Mouse (Mus musculus) spleen, postnatal 4 days (tissue): Measurements from ENCODE around the gene Ptprc.
A peak's percentile ranks its signal among the peaks of the same experiment; 100 is the strongest.

ENCODE experiments used
- DNase-seq, 2 experiments: peaks; one replicate each; pipeline ENCODE4 v3.0.0; 2022; ENCODE audit warnings: low spot score in 2 of 2

Ptprc gene

GRCm38 (mm10) chr1:138175494-138175893 is at the start of gene Ptprc:
TSS of gene Ptprc (minus strand) at chr1:138175708.
- no peak for DNase-seq

- no peak for DNase-seq
Measured at GRCm38 (mm10) chr1:138214736-138215458, 39.4 kb upstream of the Ptprc start.

DNA sequence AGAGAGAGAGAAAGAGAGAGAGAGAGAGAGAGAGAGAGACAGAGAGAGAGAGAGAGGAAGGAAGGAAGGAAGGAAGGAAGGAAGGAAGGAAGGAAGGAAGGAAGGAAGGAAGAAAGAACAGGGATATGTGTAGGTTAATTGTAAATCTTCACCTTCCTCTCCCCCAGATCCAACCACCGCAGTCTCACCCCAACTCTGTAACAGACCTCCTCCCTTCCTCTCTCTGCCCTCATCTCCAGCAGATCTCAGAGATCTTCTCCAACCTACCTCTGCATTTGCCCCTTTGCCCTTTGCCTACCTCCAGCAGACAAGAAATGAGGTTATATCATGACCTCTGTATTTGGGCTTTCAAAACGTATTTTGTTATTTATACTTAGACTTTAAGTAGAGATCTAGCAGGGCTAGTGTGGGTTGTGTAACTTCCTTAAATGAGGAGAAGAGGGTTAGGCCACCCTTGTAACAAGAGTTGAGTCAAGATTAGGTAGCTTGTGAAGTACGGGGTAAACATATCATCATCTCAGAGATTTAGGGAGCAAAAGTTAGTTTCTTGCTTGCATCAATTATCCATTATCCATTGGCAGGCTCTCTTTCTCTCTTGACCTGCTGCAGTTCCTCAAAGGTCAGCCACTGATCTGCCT is 35.0 kb upstream of the Ptprc start:
- DNase-seq = no peak

GRCm38 (mm10) chr1:138209751-138210150 is 34.2 kb upstream of the Ptprc start:
- no peak for DNase-seq

- DNase-seq = no peak
Measured at GRCm38 (mm10) chr1:138206041-138206440, 30.5 kb upstream of the Ptprc start.

DNA sequence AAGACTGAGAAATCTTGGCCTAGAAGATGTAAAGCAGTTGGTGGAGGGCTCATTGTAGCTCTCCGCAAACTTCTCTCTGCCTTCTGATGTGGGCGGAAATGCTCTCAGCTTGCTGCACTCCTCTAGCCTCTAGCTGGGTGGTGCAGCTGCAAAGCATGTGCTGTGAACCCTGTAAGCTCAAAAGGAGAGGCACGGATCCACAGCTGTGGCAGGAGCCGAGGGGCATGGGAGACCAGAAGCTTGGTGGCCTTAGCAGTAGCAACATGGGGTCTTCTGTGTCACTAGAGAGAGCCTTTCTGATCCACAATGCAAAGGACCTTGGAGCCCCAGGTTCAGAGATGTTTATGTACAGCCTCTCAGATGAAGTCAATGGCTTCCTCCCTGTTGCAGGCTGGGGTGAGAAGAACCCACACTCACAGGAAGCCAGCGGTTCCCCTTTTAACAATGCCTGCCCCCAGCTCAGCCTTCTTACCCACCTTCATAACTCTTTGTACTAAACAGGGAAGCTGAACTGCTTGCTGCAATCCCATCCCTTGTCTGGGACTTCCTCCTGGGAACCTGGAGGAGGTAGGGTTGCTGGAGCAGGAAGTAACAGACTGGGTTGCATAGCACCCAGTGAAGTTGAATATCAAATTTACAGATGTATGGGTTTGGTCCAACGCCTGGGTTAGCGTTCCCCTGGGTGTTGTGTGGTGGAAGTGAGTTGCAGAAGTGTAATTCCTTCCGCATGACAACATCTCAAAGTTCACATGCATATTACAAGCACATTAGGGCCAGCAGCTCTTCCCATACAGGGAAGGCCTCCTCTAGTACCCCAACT is 16.4 kb upstream of the Ptprc start:
- DNase-seq = peak; percentile 62 to 80

- no peak for DNase-seq
Measured at GRCm38 (mm10) chr1:138188131-138188530, 12.6 kb upstream of the Ptprc start.

GRCm38 (mm10) chr1:138185904-138186303 is 10.4 kb upstream of the Ptprc start:
- DNase-seq = no peak

GRCm38 (mm10) chr1:138180081-138180480 is 4.6 kb upstream of the Ptprc start:
- DNase-seq = no peak

DNA sequence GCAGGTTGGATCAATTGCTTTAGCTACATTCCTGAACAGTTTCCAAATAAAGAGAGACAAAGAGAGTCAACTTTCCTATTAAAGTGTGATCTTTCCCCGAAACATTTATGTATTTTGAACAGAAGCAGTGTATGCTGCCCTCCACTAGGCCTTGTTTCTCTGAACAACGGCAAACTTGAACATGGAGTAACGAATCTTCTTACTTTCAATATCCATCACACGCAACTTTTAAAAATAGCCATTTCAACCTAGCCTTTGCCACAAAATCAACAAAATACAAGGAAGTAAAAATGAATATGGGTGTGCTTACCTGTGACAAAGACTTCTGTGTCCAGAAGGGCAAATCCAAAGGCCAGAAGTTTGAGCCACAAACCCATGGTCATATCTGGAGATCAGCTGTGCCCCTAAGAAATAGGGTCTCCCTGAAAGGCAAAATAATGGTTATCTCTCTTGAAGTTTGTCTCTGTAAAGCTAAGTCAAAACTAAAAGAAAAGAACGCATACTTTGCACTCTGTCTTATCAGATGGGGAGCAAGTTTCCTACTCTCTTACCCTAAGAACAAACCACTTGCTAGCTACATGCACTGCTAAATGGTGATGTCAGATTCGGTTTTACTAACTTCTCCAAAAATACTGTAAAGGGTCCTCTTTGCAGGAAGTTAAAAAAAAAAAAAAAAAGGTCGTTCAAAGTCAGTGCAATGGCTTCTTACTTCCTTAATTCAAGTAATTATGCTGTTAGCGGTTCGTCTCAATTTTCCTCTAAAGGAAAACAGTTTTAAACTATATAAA is 609 bp downstream of the Ptprc start:
- DNase-seq = no peak

GRCm38 (mm10) chr1:138174143-138174542 is 1.4 kb downstream of the Ptprc start:
- DNase-seq = no peak

GRCm38 (mm10) chr1:138173669-138174068 is 1.8 kb downstream of the Ptprc start:
- no peak for DNase-seq

- no peak for DNase-seq
Measured at GRCm38 (mm10) chr1:138172547-138172946, 3.0 kb downstream of the Ptprc start.

DNA sequence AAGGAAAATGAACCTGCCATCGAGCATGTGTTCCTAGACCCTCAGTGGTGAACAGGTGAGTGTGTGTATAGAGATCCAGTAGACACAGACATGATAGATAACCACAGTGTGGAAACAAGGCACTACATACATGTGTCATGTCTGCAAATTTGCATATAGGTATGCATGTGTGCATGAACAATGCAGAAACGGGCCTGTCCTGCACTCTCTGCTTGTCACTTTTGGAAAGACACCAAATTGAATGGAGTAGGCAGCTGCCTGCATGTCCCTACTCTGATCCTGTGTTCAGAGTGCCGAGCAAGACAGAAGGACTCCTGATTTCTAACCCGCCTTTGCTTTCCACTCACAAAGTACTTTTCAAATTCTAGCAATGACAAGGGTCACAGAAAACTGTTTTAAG is 3.4 kb downstream of the Ptprc start:
- DNase-seq = no peak

DNA sequence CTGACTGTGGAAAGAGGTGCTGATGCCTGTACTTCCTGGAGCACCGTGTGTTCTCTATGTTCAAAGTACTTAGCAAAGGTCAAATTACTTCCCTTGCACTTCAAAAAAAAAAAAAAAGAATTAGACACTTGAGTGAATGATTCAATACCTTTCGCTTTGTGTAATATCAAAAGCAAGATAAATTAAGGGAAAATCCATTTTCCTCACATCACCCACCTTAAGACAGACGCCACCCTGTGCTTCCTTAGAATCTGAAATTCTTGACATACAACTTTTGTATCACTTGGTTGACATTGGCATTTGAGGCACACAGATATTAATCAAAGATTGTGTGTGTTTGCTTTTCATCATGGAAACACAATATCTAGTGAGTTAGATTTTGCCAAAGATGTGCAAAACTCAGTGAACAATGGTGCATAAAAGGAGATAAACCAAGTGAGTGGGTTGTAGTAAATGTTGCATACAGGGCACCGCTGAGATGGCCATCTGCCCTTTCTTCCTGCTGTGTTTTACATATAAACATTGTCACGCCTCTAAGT is 9.2 kb downstream of the Ptprc start:
- DNase-seq = no peak

DNA sequence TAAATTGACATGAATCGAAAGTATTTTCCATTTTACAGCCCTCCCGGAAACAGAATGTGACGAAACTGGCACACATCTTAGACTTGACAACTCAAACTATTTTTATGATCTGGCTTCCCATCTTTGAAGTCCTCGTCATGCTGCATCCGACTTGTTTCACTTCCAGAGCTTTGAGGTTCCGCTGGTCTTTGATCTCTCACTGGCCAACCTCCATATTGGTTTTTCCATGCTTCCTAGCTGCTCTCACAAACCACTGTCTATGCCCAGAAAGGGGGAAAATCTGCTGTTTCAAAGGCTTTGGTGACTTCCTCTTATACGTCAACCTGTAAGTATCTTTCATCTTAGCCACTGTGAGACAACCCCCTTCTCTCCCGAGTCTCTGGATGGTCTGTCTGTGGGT is 12.9 kb downstream of the Ptprc start:
- no peak for DNase-seq

DNA sequence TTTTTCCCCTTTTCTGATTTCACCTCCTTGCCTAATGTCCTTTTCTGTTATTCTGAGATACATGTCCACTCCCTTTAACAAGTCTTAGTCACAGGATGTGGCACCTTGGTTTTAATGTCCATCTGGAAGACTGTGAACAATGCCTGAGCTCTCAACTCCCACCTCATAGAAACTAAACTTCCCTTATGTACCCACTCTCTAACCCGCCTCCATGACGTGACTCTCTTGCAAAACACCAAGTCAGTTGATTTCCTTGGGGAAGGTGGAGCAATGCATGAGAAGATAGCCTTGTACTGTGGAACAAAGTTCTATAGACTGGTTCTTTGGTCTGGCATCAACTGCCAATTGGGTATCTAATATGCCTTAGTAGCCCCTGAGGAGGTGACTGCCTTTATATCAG is 16.6 kb downstream of the Ptprc start:
- no peak for DNase-seq

DNA sequence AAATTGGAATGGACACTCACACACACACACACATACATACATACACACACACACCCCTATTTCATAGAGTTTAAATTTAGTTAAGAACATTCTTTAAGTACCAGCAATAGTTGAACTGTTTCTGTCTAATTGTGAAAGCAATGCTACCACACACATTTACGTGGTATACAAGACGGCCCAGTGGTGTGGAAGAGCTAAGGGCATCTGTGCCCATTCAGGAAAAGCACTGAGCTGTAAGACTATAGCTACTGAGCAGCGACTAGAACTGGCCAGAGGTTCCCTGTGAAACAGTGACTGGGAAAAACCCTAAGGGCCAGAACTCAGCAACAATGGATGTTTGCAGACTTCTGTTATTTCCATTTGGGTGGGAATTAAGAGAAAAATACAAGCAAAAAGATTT is 17.3 kb downstream of the Ptprc start:
- DNase-seq = no peak

DNA sequence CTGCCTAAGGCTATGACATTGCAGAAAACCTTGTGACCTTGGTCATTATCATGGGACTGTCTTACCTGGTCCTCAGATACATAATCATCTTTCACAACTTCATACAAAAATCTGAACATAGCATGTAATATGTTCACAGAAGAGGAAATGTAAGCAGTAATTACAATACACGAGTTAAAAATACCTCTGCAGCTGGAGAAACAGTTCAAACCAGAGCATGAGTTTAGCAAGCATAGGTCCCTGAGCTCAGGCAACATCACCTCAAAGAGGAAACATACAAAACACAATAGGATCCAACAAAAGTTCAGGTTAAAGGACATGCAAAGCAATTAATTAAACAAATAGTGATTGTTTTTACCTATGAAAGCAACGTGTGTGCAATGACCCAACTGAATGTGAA is 17.8 kb downstream of the Ptprc start:
- no peak for DNase-seq

- no peak for DNase-seq
Measured at GRCm38 (mm10) chr1:138157008-138157407, 18.5 kb downstream of the Ptprc start.

GRCm38 (mm10) chr1:138154185-138154785 is 21.2 kb downstream of the Ptprc start:
- no peak for DNase-seq
